Mouse (Mus musculus) thymus, postnatal 10 days (tissue): Measurements from ENCODE around the gene Fahd2a.

Source experiments
- DNase-seq, 2 experiments: peaks; one replicate each; pipeline ENCODE4 v3.0.0; 2021; ENCODE audit warnings: low spot score in 2 of 2

Fahd2a gene

DNA sequence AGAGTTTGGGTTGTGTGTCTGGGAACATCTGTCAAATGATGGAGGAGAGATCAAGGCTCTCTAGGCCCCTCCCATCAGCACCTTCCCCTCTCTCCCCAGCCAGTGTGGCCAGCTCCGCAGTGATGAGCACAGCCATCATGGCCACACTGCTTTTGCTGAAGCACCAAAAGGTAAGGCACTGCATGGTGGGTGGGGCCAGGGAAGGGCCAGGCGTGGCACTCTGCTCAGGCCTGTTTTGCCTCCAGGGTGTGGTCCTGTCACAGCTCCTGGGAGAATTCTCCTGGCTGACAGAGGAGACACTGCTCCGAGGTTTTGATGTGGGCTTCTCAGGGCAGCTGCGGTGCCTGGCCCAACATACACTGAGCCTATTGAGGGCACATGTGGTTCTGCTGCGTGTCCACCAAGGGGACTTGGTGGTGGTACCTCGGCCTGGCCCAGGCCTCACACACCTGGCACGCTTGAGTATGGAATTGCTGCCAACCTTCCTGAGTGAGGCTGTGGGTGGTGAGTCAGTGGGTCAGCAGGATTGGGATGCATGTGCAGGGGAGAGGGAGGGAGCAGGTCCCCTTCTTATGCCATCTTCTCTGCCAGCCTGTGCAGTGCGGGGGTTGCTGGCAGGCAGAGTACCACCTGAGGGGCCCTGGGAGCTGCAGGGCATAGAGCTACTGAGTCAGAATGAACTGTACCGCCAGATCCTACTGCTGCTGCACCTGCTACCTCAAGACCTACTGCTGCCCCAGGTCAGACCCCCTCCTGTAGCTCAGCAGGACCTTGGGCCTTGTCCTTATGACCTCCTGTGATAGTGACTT, 10.7 kb downstream of the Fahd2a start:
- no peak for DNase-seq

DNA sequence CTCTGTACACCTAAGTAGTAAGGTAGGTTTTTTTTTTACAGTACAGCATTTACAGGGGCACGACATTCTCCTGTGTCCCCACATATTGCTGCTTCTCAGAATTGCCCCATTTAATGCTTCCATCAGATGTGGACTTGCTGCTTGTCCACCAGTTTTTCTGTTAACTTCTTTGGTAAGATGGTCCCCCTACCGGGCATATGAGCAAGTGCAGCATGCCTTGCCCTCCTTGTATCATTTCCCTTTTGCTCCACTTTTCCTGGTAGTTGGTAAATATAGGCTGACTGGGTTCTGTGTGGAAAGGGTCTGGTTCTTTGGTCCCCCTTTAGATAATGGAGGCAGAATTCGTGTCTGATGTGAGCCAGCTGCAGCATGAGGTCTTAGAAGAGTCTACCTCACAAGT, 14.1 kb downstream of the Fahd2a start:
- peak in 1 of 2 experiments; percentile 10 for DNase-seq

DNA sequence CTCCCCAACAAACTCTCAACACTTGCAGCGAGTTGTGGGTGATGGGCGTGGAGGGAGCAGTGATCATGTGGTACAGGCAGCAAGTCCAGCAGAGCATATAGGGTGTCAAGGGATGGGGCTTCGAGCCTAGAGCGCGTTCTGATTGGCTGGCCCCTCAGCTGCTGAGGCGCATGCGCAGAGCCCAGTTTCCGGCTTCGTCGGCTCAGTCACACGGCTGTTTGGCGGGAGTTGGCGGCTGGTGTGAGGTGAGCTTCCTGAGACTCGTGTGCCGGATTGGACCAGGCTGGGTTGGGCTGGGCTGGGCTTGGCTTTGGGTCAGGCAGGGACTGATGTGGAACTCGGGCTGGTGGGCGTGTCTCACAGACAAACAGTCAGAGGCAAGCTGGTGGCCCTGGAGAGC, 19.4 kb downstream of the Fahd2a start, which contains the start of gene Gpat2:
Gene Gpat2, plus strand, starts transcription at position 223 of the 400 bp plus-strand sequence.
- no peak for DNase-seq

DNA sequence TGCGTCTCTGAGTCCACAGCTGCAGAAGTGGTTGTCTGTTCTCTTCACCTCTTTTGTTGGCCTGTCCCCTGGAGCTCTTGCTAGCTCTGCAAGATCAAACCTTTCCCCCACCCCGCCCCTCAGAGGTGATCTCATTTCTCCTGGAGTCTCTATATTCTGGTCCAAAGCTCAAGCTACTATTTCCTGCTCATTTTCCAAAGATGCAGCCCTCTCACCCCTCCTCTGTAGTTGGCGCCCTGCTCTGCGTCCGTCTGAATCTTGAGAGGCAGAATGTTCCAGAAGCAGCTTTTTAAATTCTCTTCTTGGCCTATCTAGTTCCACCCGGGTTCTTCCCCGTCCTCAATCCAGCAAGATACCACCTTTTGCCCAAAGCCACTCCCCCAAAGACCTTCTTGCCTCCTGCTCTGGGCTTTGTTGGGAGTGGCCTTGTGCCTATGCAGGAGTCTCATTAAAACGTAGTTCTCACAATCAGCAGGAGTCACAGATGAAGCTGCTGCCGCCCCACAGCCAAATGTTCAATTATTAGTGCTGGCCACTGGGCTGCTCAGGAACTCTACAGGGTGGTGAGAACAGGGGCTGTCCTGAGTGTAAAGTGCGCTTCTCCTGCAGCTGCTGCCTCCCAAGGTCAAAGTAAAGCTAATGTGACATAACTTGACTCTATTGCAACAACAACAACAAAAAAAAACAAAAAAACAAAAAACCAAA, 25.9 kb downstream of the Fahd2a start:
- no peak for DNase-seq

DNA sequence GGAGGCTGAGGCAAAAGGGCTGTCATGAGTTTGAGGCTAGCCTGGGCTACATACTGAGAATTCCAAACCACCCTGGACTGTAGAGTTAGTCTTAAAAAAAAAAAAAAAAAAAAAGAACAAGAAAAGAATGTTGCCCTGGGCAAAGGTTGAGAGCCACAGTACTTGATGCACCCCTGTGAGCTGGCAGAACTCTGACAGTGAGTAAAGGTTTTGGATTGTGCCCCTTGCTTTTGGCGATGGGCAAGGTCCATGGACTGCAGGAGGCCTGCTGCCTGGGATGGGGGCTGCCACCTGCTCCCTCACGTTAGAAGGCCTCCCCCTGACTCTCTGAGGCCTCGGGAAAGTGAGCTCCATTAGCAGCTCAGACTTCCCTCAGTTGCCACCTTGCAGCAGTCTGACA, 27.7 kb downstream of the Fahd2a start:
- no peak for DNase-seq

DNA sequence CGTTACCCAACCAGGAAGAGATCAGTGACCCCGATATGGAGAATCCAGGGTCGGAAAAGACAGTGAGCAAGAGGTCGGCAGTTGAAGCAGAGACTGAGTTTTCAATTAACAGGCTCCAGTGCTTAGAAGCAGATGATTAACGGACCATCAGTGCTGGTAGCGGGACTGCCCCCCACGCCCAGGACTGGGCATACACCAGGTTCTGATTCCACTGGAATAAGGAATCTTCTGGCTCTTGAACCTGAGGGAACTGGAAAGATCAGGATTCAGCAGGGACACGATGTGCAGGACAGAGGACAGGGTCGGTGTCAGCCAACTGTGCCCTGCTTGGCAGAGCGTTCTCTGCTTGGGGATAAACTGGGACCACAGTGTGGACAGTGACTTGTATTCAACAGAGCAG, 28.6 kb downstream of the Fahd2a start:
- no peak for DNase-seq

DNA sequence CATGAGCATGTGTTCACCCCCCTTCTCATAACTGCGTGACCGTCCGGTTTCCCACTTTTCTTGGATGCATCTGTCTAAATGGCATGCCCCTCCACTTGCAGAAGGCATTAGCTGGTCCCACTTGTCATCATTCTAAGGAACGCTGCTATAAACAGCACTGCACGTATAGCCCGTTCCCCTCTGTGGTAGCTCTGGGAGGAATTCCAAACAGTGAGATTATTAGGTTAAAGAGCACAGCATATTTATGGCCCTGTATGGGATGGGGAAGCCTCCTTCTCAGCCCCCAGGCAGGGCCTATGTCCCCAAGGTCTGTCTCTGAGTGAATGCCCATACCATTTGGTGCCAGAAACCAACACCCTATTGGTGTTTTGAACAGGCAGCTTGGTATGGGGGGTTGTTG, 33.2 kb downstream of the Fahd2a start:
- DNase-seq = no peak

DNA sequence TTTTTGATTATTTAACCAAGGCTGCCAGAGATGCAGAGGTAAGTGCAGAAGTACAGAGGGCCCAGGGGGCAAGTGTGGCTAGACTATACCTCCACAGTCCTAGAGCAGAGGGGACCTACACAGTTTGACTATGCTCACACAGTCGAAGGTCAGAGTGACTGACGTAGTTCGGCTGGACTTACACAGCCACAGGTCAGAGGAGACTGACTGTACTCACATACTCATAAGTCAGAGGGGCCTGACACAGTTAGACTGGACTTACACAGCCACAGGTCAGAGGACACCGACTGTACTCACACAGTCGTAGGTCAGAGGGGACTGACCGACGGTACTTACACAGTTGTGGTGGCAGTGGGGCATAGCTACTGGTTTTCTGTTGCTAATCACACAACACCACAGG, 45.6 kb downstream of the Fahd2a start:
- no peak for DNase-seq

DNA sequence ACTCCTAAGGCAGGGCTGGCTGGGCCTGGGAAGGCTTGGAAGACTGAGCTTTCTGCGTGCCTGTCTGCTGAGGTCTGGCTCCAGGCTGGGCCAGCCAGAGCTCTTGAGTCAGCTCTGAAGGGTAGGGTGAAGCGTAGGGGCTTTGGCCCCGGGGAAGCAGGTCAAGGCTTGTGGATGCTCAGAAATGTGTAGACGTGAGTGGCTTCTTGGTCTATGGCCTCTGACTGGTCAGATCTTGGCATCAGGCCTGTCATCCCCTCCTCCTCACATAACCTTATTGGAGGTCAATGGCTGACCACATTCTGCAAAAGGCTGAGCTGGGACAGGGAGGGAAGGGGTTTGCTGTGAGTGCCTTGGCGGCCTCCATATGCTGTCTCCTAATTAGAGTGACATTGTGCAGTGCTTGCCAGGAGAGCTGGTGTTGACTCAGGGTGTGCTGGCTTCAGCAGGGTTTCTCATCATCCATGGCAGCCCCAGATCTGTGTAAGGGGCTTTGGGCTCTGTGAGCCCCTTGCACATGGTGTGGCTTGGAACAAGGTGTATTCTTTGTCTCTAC, 49.7 kb downstream of the Fahd2a start:
- no peak for DNase-seq

DNA sequence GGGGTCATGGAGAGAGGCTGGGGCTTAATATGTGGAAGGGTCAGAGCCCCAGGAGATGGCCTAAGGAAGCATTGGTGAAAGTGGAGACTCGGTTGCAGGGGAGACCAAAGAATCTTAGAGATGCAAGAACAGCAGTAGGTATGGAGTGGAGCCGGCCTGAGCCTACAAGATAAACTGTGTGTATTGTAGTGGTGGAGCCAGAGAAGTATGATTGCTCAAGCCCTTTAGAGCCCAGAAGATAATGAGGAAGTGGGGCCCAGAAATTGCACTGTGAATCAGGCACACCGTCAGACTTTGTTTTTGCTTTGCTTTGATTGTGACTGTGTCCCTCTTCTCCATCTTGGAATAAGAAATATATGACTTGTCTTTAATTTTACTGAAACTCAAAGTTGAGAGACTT, 53.0 kb downstream of the Fahd2a start:
- DNase-seq = no peak

DNA sequence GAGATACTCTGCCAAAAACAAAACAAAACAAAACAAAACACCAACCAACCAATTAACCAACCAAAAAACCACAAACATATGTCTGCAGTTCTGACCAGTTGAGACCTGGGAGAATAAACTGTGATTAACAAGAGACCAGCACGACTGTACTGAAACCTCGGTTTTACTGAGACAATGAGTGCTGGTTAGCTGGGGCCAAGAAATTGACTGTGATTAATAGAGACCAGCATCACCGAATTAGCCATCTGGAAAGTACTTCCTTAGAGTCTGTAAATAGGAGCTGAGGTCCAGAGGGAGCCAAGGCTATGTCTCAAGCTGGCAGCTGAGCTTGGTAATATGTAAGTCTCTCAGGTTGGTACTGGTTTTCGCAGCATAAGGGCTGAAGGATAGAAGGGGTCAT, 53.5 kb downstream of the Fahd2a start:
- no peak for DNase-seq

DNA sequence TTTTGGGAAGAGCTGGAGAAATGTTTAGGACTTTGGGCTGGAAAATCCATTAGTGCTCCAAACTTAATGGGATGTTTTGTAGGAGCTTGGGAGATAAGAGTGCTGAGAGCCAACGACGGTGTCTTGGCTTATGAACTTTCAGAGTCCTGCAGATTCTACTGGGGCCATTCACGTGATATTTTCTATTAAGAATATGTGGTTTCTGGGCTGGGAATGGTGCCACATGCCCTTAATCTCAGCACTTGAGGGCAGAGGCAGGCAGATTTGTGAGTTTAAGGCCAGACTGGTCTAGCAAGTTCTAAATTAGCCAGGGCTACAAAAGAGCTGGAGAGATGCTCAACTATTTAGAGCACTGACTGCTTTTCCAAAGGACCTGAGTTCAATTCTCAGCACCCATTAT, 54.0 kb downstream of the Fahd2a start:
- no peak for DNase-seq

DNA sequence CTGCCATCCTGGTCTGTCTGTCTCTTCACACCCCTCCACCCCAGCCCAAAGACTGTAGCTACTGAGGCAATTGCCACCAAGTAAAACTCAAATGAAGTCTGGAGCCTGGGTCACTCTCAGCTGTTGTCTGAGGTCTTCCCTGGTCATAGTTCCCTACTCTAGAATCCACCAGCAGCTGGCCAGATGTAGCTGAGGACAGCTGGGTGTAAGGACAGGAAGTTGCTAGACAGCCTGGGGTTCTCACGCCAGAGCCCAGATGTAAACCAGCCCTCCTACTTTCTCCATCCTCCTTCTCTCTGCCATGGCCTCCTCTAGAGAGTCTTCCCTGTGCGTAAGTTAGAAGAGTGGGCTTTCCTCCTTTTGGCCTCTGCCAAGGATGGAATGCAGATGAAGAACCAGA, 56.8 kb downstream of the Fahd2a start:
- DNase-seq = no peak
